Mouse (Mus musculus): ENCODE measurements at regions not wholly inside any gene's neighbourhood (a gene's known extent, or its start where the extent isn't known, plus 50 kb on each side); places are given as distances from the start of the nearest gene placed in this dataset.

GRCm38 (mm10) chr15:16311956-16312646 is 416.5 kb upstream of the Cdh9 start:
- DNase-seq (no peak), ATAC-seq (ENCODE audit: low FRiP score, low TSS enrichment) (no peak)
- no peak overlapping the region for H3K9ac ChIP-seq (replicated peaks; ENCODE audit: low read length)
- 79% methylated on average over 3 of the region's 3 CpGs for WGBS
- H3K4me2 ChIP-seq (ENCODE audit: low read length) = no peak overlapping the region
- H3K4me1 ChIP-seq (ENCODE audit: control insufficient read depth, insufficient read depth, low read length) = no peaks in the 10 kb centered on the region
- no peaks in the 10 kb centered on the region for H3K36me3 ChIP-seq (ENCODE audit: control insufficient read depth, insufficient read depth, low read length)
- no peak overlapping the region for H3K4me3 ChIP-seq (replicated peaks; ENCODE audit: low read depth, low read length)
- no peaks in the 10 kb centered on the region for H3K27me3 ChIP-seq (ENCODE audit: control insufficient read depth, insufficient read depth, low read length)
- no peak overlapping the region for H3K27ac ChIP-seq (replicated peaks; ENCODE audit: low read depth, low read length)
- no peaks in the 10 kb centered on the region for H3K9me3 ChIP-seq (ENCODE audit: control insufficient read depth, low read length)

GRCm38 (mm10) chr15:16312721-16313120 is 415.8 kb upstream of the Cdh9 start:
- Histone ChIP-seq H3K27ac (replicated peaks; ENCODE audit: low read depth, low read length) (no peak overlapping the region), H3K27me3 (ENCODE audit: control insufficient read depth, insufficient read depth, low read length) (no peaks in the 10 kb centered on the region), H3K4me2 (ENCODE audit: low read length) (no peak overlapping the region), H3K4me3 (replicated peaks; ENCODE audit: low read depth, low read length) (no peak overlapping the region), H3K4me1 (ENCODE audit: control insufficient read depth, insufficient read depth, low read length) (no peaks in the 10 kb centered on the region), H3K36me3 (ENCODE audit: control insufficient read depth, insufficient read depth, low read length) (no peaks in the 10 kb centered on the region), H3K9ac (replicated peaks; ENCODE audit: low read length) (no peak overlapping the region), H3K9me3 (ENCODE audit: control insufficient read depth, low read length) (no peaks in the 10 kb centered on the region)
- ATAC-seq (ENCODE audit: low FRiP score, low TSS enrichment) (no peak), DNase-seq (no peak)

GRCm38 (mm10) chr15:16313818-16314217 is 414.7 kb upstream of the Cdh9 start:
- H3K27me3 ChIP-seq (ENCODE audit: control insufficient read depth, insufficient read depth, low read length) = no peaks in the 10 kb centered on the region
- no peaks in the 10 kb centered on the region for H3K36me3 ChIP-seq (ENCODE audit: control insufficient read depth, insufficient read depth, low read length)
- ATAC-seq (ENCODE audit: low FRiP score, low TSS enrichment) (no peak), DNase-seq (no peak)
- no peak overlapping the region for H3K4me2 ChIP-seq (ENCODE audit: low read length)
- no peaks in the 10 kb centered on the region for H3K4me1 ChIP-seq (ENCODE audit: control insufficient read depth, insufficient read depth, low read length)
- no peak overlapping the region for H3K9ac ChIP-seq (replicated peaks; ENCODE audit: low read length)
- no peak overlapping the region for H3K27ac ChIP-seq (replicated peaks; ENCODE audit: low read depth, low read length)
- 95% methylated on average over 1 of the region's 1 CpGs for WGBS
- H3K9me3 ChIP-seq (ENCODE audit: control insufficient read depth, low read length) = no peaks in the 10 kb centered on the region
- no peak overlapping the region for H3K4me3 ChIP-seq (replicated peaks; ENCODE audit: low read depth, low read length)

GRCm38 (mm10) chr15:16314606-16315005 is 413.9 kb upstream of the Cdh9 start:
- Histone ChIP-seq H3K36me3 (ENCODE audit: control insufficient read depth, insufficient read depth, low read length) (no peaks in the 10 kb centered on the region), H3K9ac (replicated peaks; ENCODE audit: low read length) (no peak overlapping the region), H3K4me1 (ENCODE audit: control insufficient read depth, insufficient read depth, low read length) (no peaks in the 10 kb centered on the region), H3K27me3 (ENCODE audit: control insufficient read depth, insufficient read depth, low read length) (no peaks in the 10 kb centered on the region), H3K9me3 (ENCODE audit: control insufficient read depth, low read length) (no peaks in the 10 kb centered on the region), H3K4me2 (ENCODE audit: low read length) (no peak overlapping the region), H3K27ac (replicated peaks; ENCODE audit: low read depth, low read length) (no peak overlapping the region), H3K4me3 (replicated peaks; ENCODE audit: low read depth, low read length) (no peak overlapping the region)
- DNase-seq = no peak
- no peak for ATAC-seq (ENCODE audit: low FRiP score, low TSS enrichment)
- WGBS = 82% methylated on average over 6 of the region's 6 CpGs

GRCm38 (mm10) chr15:16315085-16315484 is 413.5 kb upstream of the Cdh9 start:
- Histone ChIP-seq H3K27me3 (ENCODE audit: control insufficient read depth, insufficient read depth, low read length) (no peaks in the 10 kb centered on the region), H3K4me1 (ENCODE audit: control insufficient read depth, insufficient read depth, low read length) (no peaks in the 10 kb centered on the region), H3K36me3 (ENCODE audit: control insufficient read depth, insufficient read depth, low read length) (no peaks in the 10 kb centered on the region), H3K9me3 (ENCODE audit: control insufficient read depth, low read length) (no peaks in the 10 kb centered on the region), H3K9ac (replicated peaks; ENCODE audit: low read length) (no peak overlapping the region), H3K4me2 (ENCODE audit: low read length) (no peak overlapping the region), H3K4me3 (replicated peaks; ENCODE audit: low read depth, low read length) (no peak overlapping the region), H3K27ac (replicated peaks; ENCODE audit: low read depth, low read length) (no peak overlapping the region)
- WGBS = 98% methylated on average over 1 of the region's 1 CpGs
- ATAC-seq (ENCODE audit: low FRiP score, low TSS enrichment) (no peak), DNase-seq (no peak)

- Histone ChIP-seq H3K27ac (replicated peaks; ENCODE audit: low read depth, low read length) (no peak overlapping the region), H3K4me1 (ENCODE audit: control insufficient read depth, insufficient read depth, low read length) (no peaks in the 10 kb centered on the region), H3K9me3 (ENCODE audit: control insufficient read depth, low read length) (no peaks in the 10 kb centered on the region), H3K9ac (replicated peaks; ENCODE audit: low read length) (no peak overlapping the region), H3K4me2 (ENCODE audit: low read length) (no peak overlapping the region), H3K36me3 (ENCODE audit: control insufficient read depth, insufficient read depth, low read length) (no peaks in the 10 kb centered on the region), H3K27me3 (ENCODE audit: control insufficient read depth, insufficient read depth, low read length) (no peaks in the 10 kb centered on the region), H3K4me3 (replicated peaks; ENCODE audit: low read depth, low read length) (no peak overlapping the region)
- no peak for ATAC-seq (ENCODE audit: low FRiP score, low TSS enrichment)
- no peak for DNase-seq
- WGBS = 84% methylated on average over 2 of the region's 2 CpGs
Observed at GRCm38 (mm10) chr15:16326327-16326726, 402.2 kb upstream of the Cdh9 start.

Data from midbrain, embryonic 14.5 days (tissue).